Mouse (Mus musculus): ENCODE data around the gene Rnf222. TPM values are rescaled to one million over a fixed set of nuclear protein-coding genes. Genes with fewer than 3 reads are reported as not detected.
A peak's percentile ranks its signal among the peaks of the same experiment; 100 is the strongest.

The Rnf222 gene
- polyA plus RNA-seq, 1 experiment: 0.04 TPM

DNA sequence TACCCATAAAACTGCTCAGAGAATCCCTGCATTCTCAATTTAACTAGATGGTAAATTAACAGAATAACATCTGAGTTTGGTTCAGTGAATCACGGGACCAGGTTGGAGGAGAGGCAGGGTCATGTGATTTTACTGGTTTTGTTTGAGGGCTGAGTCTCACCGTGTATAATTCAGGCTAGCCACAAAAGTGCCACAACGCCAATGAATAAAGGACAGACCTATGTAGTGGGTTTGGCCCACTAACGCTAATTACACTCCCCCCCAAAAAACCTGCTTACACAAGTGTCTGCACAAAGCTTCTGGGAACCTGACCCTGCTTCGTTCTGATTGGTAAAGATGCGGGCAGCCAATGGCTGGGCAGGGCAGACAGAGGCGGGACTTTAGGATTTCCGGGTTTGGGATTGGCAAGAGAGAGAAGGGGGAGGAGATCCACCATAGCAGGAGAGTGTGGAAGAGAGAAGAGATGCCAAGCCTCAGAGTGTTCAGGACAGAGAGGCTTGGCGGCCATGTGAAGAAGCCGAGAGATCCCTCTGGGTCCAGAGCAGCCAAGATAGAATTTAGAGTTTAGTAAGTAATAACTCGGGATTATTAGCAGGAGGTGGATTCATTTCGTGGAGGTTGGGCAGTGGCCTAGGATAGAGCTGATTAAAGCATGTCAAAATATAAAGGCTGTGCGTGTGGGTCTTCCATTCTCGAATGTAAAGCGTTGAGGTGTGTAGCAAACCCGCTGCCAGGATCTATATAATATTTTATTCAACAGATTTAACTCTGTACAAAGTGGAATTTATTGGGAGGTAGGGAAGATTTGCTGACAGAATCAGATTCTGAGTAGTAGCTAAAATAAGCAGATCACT lies 51.3 kb downstream of the Rnf222 start:
- H3K27ac ChIP-seq (ENCODE audit: insufficient read depth, low read length): 0 out of 2 replicates have a peak overlapping the region, but pooled peaks have one; percentile 2
- H3K4me3 ChIP-seq (ENCODE audit: extremely low read depth, insufficient read depth, insufficient read length): peak overlapping the region; percentile 66
- no peak for TF ChIP-seq CTCF (IDR thresholded peaks at IDR 0.05; ENCODE audit: extremely low read depth, insufficient read depth, insufficient read length, insufficient replicate concordance)
- TF ChIP-seq POLR2A (IDR thresholded peaks at IDR 0.05; ENCODE audit: low read depth, low read length): no peak
- no peaks in the 10 kb centered on the region for H3K27me3 ChIP-seq (ENCODE audit: control insufficient read depth, insufficient read depth, low read length)
- WGBS: 1% methylated on average over 16 of the region's 16 CpGs
- peak; percentile 70 to 82 for DNase-seq (ENCODE audit: low read depth in 1 of 2, low spot score in 2 of 2)
- H3K36me3 ChIP-seq (ENCODE audit: control insufficient read depth, insufficient read depth, low read length): no peaks in the 10 kb centered on the region
- 0 out of 2 replicates have a peak, but pooled peaks cover 2% of the 10 kb centered on the region for H3K4me1 ChIP-seq (ENCODE audit: control insufficient read depth, insufficient read depth, insufficient read length)

DNA sequence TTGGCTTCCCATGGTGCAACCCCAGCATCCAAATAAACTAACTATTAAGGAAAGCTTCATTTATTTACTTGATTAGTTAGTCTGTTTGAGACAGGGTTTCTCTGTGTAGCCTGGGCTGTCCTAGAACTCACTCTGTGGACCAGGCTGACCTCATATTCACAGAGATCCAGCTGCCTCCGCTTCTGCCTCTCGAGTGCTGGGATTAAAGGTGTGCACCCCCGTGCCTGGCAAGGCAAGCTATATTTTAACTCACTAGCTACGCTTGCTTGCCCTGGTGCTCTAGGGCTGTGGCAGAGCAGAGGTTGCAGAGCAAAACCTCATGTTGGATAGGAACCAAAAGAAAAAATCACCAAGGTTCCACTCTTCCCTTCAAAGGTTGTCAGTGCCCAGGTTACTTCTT lies 52.2 kb downstream of the Rnf222 start:
- H3K4me1 ChIP-seq (ENCODE audit: control insufficient read depth, insufficient read depth, insufficient read length): 0 out of 2 replicates have a peak, but pooled peaks cover 2% of the 10 kb centered on the region
- no peak overlapping the region for H3K27ac ChIP-seq (ENCODE audit: insufficient read depth, low read length)
- H3K27me3 ChIP-seq (ENCODE audit: control insufficient read depth, insufficient read depth, low read length): no peaks in the 10 kb centered on the region
- no peaks in the 10 kb centered on the region for H3K36me3 ChIP-seq (ENCODE audit: control insufficient read depth, insufficient read depth, low read length)
- WGBS: 65% methylated on average over 4 of the region's 4 CpGs
- no peak for DNase-seq (ENCODE audit: low read depth in 1 of 2, low spot score in 2 of 2)
- TF ChIP-seq POLR2A (IDR thresholded peaks at IDR 0.05; ENCODE audit: low read depth, low read length) (no peak), CTCF (IDR thresholded peaks at IDR 0.05; ENCODE audit: extremely low read depth, insufficient read depth, insufficient read length, insufficient replicate concordance) (no peak)
- H3K4me3 ChIP-seq (ENCODE audit: extremely low read depth, insufficient read depth, insufficient read length): no peak overlapping the region

DNA sequence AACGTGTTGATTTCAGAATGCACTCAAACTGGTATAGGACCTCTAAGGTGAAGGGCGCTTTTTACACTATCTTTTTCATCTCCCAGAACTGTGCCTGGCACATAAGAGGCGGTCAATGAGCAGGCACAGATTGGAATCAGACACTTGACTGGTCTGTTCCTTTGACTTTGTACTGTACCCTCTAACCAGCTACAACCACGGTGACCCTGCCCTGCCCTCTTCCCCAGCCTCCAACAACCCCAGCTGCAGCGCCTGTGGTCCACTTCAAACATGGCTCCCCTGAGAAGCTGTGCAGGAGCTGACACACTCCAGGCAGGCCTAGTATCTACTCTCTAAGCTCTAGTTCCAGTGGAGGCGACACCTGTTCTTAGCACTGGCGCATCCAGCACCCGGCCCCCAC lies 54.4 kb downstream of the Rnf222 start:
- H3K36me3 ChIP-seq (ENCODE audit: control insufficient read depth, insufficient read depth, low read length): no peaks in the 10 kb centered on the region
- no peak overlapping the region for H3K4me3 ChIP-seq (ENCODE audit: extremely low read depth, insufficient read depth, insufficient read length)
- TF ChIP-seq CTCF (IDR thresholded peaks at IDR 0.05; ENCODE audit: extremely low read depth, insufficient read depth, insufficient read length, insufficient replicate concordance) (no peak), POLR2A (IDR thresholded peaks at IDR 0.05; ENCODE audit: low read depth, low read length) (no peak)
- DNase-seq (ENCODE audit: low read depth in 1 of 2, low spot score in 2 of 2): no peak
- H3K27me3 ChIP-seq (ENCODE audit: control insufficient read depth, insufficient read depth, low read length): no peaks in the 10 kb centered on the region
- 0 out of 2 replicates have a peak, but pooled peaks cover 2% of the 10 kb centered on the region for H3K4me1 ChIP-seq (ENCODE audit: control insufficient read depth, insufficient read depth, insufficient read length)
- WGBS: 87% methylated on average over 8 of the region's 8 CpGs
- H3K27ac ChIP-seq (ENCODE audit: insufficient read depth, low read length): no peak overlapping the region

DNA sequence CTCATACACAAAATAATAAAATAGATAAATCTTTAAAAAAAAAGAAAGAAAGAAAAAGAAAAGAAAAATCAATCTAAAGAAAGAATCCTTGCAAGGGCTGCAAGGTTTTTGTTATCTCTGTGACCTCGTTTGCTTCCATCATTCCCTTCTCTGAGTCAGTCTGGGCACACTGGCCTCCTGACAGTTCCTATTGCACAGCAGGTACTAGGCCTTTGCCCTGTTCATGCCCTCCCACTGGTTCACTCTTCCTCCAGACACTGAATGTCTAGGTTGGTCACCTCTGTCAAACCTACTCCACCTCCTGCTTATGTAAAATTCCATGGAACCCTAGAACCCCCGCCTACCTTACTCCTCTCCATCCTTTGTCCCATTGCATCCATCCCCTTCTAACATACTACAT lies 56.9 kb downstream of the Rnf222 start:
- no peak overlapping the region for H3K27ac ChIP-seq (ENCODE audit: insufficient read depth, low read length)
- no peak for DNase-seq (ENCODE audit: low read depth in 1 of 2, low spot score in 2 of 2)
- 0 out of 2 replicates have a peak, but pooled peaks cover 1% of the 10 kb centered on the region for H3K4me1 ChIP-seq (ENCODE audit: control insufficient read depth, insufficient read depth, insufficient read length)
- H3K27me3 ChIP-seq (ENCODE audit: control insufficient read depth, insufficient read depth, low read length): no peaks in the 10 kb centered on the region
- WGBS: 91% methylated on average over 2 of the region's 2 CpGs
- H3K36me3 ChIP-seq (ENCODE audit: control insufficient read depth, insufficient read depth, low read length): no peaks in the 10 kb centered on the region
- H3K4me3 ChIP-seq (ENCODE audit: extremely low read depth, insufficient read depth, insufficient read length): no peak overlapping the region
- TF ChIP-seq POLR2A (IDR thresholded peaks at IDR 0.05; ENCODE audit: low read depth, low read length) (no peak), CTCF (IDR thresholded peaks at IDR 0.05; ENCODE audit: extremely low read depth, insufficient read depth, insufficient read length, insufficient replicate concordance) (no peak)

Other genes starting within 250 kb of the Rnf222 start
- 5.9 and 6.3 TPM in 2 replicates for gene Myh10, start 197.0 kb upstream of the Rnf222 start, polyA plus RNA-seq (2012; rRNA removed)
- gene Ndel1, start 16.7 kb upstream of the Rnf222 start, polyA plus RNA-seq (2012; rRNA removed): 23.0 and 28.8 TPM in 2 replicates
- 681 and 695 TPM in 2 replicates for gene Rpl26, start 13.0 kb downstream of the Rnf222 start, polyA plus RNA-seq (2012; rRNA removed)
- not detected in 2 replicates for gene Odf4, start 38.5 kb downstream of the Rnf222 start, polyA plus RNA-seq (2012; rRNA removed)
- 11.0 and 19.2 TPM in 2 replicates for gene Arhgef15, start 68.9 kb downstream of the Rnf222 start, polyA plus RNA-seq (2012; rRNA removed)
- gene Slc25a35, start 79.6 kb downstream of the Rnf222 start, polyA plus RNA-seq (2012; rRNA removed): 13.1 and 13.8 TPM in 2 replicates
- 10.1 and 11.2 TPM in 2 replicates for gene Rangrf, start 86.6 kb downstream of the Rnf222 start, polyA plus RNA-seq (2012; rRNA removed)
- 14.0 and 16.8 TPM in 2 replicates for gene Pfas, start 119.9 kb downstream of the Rnf222 start, polyA plus RNA-seq (2012; rRNA removed)
- 27.2 and 30.4 TPM in 2 replicates for gene Ctc1, start 127.4 kb downstream of the Rnf222 start, polyA plus RNA-seq (2012; rRNA removed)
- 41.4 and 42.9 TPM in 2 replicates for gene Aurkb, start 157.1 kb downstream of the Rnf222 start, polyA plus RNA-seq (2012; rRNA removed)
- 16.7 and 23.7 TPM in 2 replicates for gene Borcs6, start 171.2 kb downstream of the Rnf222 start, polyA plus RNA-seq (2012; rRNA removed)
- gene Tmem107, start 182.3 kb downstream of the Rnf222 start, polyA plus RNA-seq (2012; rRNA removed): 7.0 and 14.6 TPM in 2 replicates
- gene Vamp2, start 199.9 kb downstream of the Rnf222 start, polyA plus RNA-seq (2012; rRNA removed): 94.2 and 95.7 TPM in 2 replicates
- gene Per1, start 206.7 kb downstream of the Rnf222 start, polyA plus RNA-seq (2012; rRNA removed): 23.3 and 25.7 TPM in 2 replicates
- 0.44 and 0.55 TPM in 2 replicates for gene Hes7, start 231.9 kb downstream of the Rnf222 start, polyA plus RNA-seq (2012; rRNA removed)
- 0.40 and 0.69 TPM in 2 replicates for gene 9130213A22Rik, start 234.0 kb downstream of the Rnf222 start, polyA plus RNA-seq (2012; rRNA removed)
- 0.20 and 2.8 TPM in 2 replicates for gene Aloxe3, start 237.3 kb downstream of the Rnf222 start, polyA plus RNA-seq (2012; rRNA removed)

All from spleen, adult 2 months (tissue).